Mouse (Mus musculus) liver, embryonic 11.5 days (tissue): ENCODE results near the gene Colec11. TPM values are rescaled to one million over a fixed set of nuclear protein-coding genes. Genes with fewer than 3 reads are reported as not detected.
A peak's percentile ranks its signal among the peaks of the same experiment; 100 is the strongest.

Experiments used
- ATAC-seq: fragments of 200-750 bp; cut with Nextera tagmentation; replicated peaks from 2 replicates; pipeline ENCODE4 v1.8.0; 2017; ENCODE audit warnings: moderate number of reproducible peaks, mild to moderate bottlenecking, moderate TSS enrichment, moderate library complexity; ENCODE audit not compliant: low FRiP score
- DNase-seq: peaks from one replicate; pipeline ENCODE4 v3.0.0-alpha.2; 2017; ENCODE audit warnings: low spot score
- H3K27ac ChIP-seq: fragments of 300-500 bp; sonication (generic); 2 replicates; pipeline ENCODE4 v1.5.1; 2014; ENCODE audit warnings: mild to moderate bottlenecking, low read depth, low read length, control low read depth
- H3K27me3 ChIP-seq: fragments of 300-500 bp; sonication (generic); replicated peaks from 2 replicates; pipeline ENCODE4 v1.6.1; 2014; ENCODE audit warnings: low read length, mixed read lengths; ENCODE audit not compliant: control insufficient read depth, insufficient read depth
- H3K36me3 ChIP-seq: fragments of 300-500 bp; sonication (generic); 2 replicates; pipeline ENCODE4 v1.6.1; 2014; ENCODE audit warnings: mild to moderate bottlenecking, low read length, moderate library complexity, mixed read lengths; ENCODE audit not compliant: control insufficient read depth, insufficient read depth
- H3K4me1 ChIP-seq: fragments of 300-500 bp; sonication (generic); replicated peaks from 2 replicates; pipeline ENCODE4 v1.6.1; 2014; ENCODE audit warnings: low read length, mixed read lengths; ENCODE audit not compliant: control insufficient read depth, insufficient read depth
- H3K4me2 ChIP-seq: fragments of 300-500 bp; sonication (generic); 2 replicates; pipeline ENCODE4 v1.6.1; 2014; ENCODE audit warnings: mild to moderate bottlenecking, control low read depth, moderate library complexity
- H3K4me3 ChIP-seq: fragments of 300-500 bp; sonication (generic); 2 replicates; pipeline ENCODE4 v1.5.1; 2014; ENCODE audit warnings: low read depth, low read length, control low read depth
- H3K9ac ChIP-seq: fragments of 300-500 bp; sonication (generic); 2 replicates; pipeline ENCODE4 v1.6.1; 2014; ENCODE audit warnings: low read depth, low read length, control low read depth
- H3K9me3 ChIP-seq: fragments of 300-500 bp; sonication (generic); 2 replicates; pipeline ENCODE4 v1.6.1; 2016; ENCODE audit warnings: low read length, inconsistent platforms, mixed read lengths; ENCODE audit not compliant: control insufficient read depth
- WGBS: fragments of 180-500 bp; shearing (Covaris S2); extraction: QIAGEN DNeasy Blood & Tissue Kit; methylation state at CpG from one replicate; pipeline ENCODE4 v1.1.7; 2014; 5-methylcytosine and 5-hydroxymethylcytosine counted together
- polyA plus RNA-seq: library from polyadenylated mRNA; unstranded; fragments of >200 nt; fragmentation: Nextera tagmentation; extraction: Ambion mirVana; gene quantifications from 2 replicates; pipeline ENCODE4 v1.2.1, GENCODE M21; 2014

Gene Colec11
- 24.2 and 24.3 TPM in 2 replicates for polyA plus RNA-seq

- Histone ChIP-seq H3K4me1 (peaks cover 25% of the 10 kb centered on the region), H3K9ac (peak within 1 kb of the TSS; percentile 23; the same call in 1 of the 2 replicates), H3K27me3 (no peaks in the 10 kb centered on the region), H3K4me2 (peak within 1 kb of the TSS; percentile 36), H3K27ac (peak within 1 kb of the TSS; percentile 4; the same call in 1 of the 2 replicates), H3K9me3 (no peaks in the 10 kb centered on the region), H3K36me3 (no peaks in the 10 kb centered on the region), H3K4me3 (peak within 1 kb of the TSS; percentile 14; the same call in 1 of the 2 replicates)
- DNase-seq = no peak
- WGBS = 17% methylated on average over 5 of the region's 5 CpGs
- peak; percentile 31; the same call in 1 of the 2 replicates for ATAC-seq
These were observed at the start of gene Colec11 for GRCm38 (mm10) chr12:28623195-28623594. Gene Colec11, minus strand, starts transcription at chr12:28623377.

- Histone ChIP-seq H3K4me3 (no peak overlapping the region), H3K27ac (no peak overlapping the region), H3K4me2 (no peak overlapping the region), H3K9ac (no peak overlapping the region), H3K36me3 (no peaks in the 10 kb centered on the region), H3K27me3 (no peaks in the 10 kb centered on the region), H3K4me1 (peaks cover 3% of the 10 kb centered on the region; the same call in 1 of the 2 replicates), H3K9me3 (no peaks in the 10 kb centered on the region)
- no peak for ATAC-seq
- DNase-seq = no peak
- 26% methylated on average over 8 of the region's 8 CpGs for WGBS
These were observed 44.1 kb upstream of the Colec11 start for GRCm38 (mm10) chr12:28667287-28667686.

- H3K4me1 ChIP-seq = peaks cover 3% of the 10 kb centered on the region; the same call in 1 of the 2 replicates
- no peak overlapping the region for H3K4me2 ChIP-seq
- H3K9me3 ChIP-seq = no peaks in the 10 kb centered on the region
- ATAC-seq (no peak), DNase-seq (no peak)
- H3K9ac ChIP-seq = no peak overlapping the region
- no peak overlapping the region for H3K27ac ChIP-seq
- H3K27me3 ChIP-seq = no peaks in the 10 kb centered on the region
- H3K36me3 ChIP-seq = no peaks in the 10 kb centered on the region
- H3K4me3 ChIP-seq = no peak overlapping the region
- WGBS = 63% methylated on average over 4 of the region's 4 CpGs
These were observed 43.6 kb upstream of the Colec11 start for GRCm38 (mm10) chr12:28666734-28667133.

GRCm38 (mm10) chr12:28662628-28663027, 39.5 kb upstream of the Colec11 start:
- 76% methylated on average over 4 of the region's 4 CpGs for WGBS
- H3K36me3 ChIP-seq = peaks cover 15% of the 10 kb centered on the region; the same call in 1 of the 2 replicates
- ATAC-seq (no peak), DNase-seq (no peak)
- H3K4me1 ChIP-seq = peaks cover 3% of the 10 kb centered on the region; the same call in 1 of the 2 replicates
- H3K9ac ChIP-seq = no peak overlapping the region
- H3K4me3 ChIP-seq = no peak overlapping the region
- no peaks in the 10 kb centered on the region for H3K27me3 ChIP-seq
- no peaks in the 10 kb centered on the region for H3K9me3 ChIP-seq
- H3K4me2 ChIP-seq = no peak overlapping the region
- no peak overlapping the region for H3K27ac ChIP-seq

GRCm38 (mm10) chr12:28649141-28650110, 26.2 kb upstream of the Colec11 start, which contains the start of gene Rnaseh1:
Gene Rnaseh1, plus strand, starts transcription at chr12:28649602.
- H3K4me3 ChIP-seq = peak within 1 kb of the TSS; percentile 76
- H3K4me2 ChIP-seq = peak within 1 kb of the TSS; percentile 68
- H3K27me3 ChIP-seq = no peaks in the 10 kb centered on the region
- 0 out of 2 replicates have a peak, but pooled peaks cover 2% of the 10 kb centered on the region for H3K36me3 ChIP-seq
- DNase-seq (peak; percentile 90), ATAC-seq (peak; percentile 94)
- peak within 1 kb of the TSS; percentile 76 for H3K9ac ChIP-seq
- H3K27ac ChIP-seq = no peak within 1 kb of the TSS
- H3K9me3 ChIP-seq = no peaks in the 10 kb centered on the region
- WGBS = 2% methylated on average over 52 of the region's 52 CpGs
- no peaks in the 10 kb centered on the region; the same call in 1 of the 2 replicates for H3K4me1 ChIP-seq

- no peak overlapping the region for H3K27ac ChIP-seq
- H3K27me3 ChIP-seq = 0 out of 2 replicates have a peak, but pooled peaks cover 2% of the 10 kb centered on the region
- H3K4me1 ChIP-seq = peaks cover 5% of the 10 kb centered on the region
- DNase-seq (no peak), ATAC-seq (no peak)
- no peak overlapping the region for H3K9ac ChIP-seq
- H3K36me3 ChIP-seq = peaks cover 6% of the 10 kb centered on the region
- 53% methylated on average over 2 of the region's 2 CpGs for WGBS
- no peaks in the 10 kb centered on the region for H3K9me3 ChIP-seq
- no peak overlapping the region for H3K4me3 ChIP-seq
- H3K4me2 ChIP-seq = no peak overlapping the region
These were observed 15.6 kb upstream of the Colec11 start for GRCm38 (mm10) chr12:28638778-28639177.

GRCm38 (mm10) chr12:28636543-28636942, 13.4 kb upstream of the Colec11 start:
- whole genome bisulfite sequencing = 67% methylated on average over 6 of the region's 6 CpGs
- peak overlapping the region; percentile 68 for H3K9ac ChIP-seq

GRCm38 (mm10) chr12:28635535-28636476, 12.6 kb upstream of the Colec11 start, which contains the start of gene Rps7:
Gene Rps7, minus strand, starts transcription at chr12:28635953.
- H3K36me3 ChIP-seq = peaks cover 35% of the 10 kb centered on the region
- H3K4me3 ChIP-seq = peak within 1 kb of the TSS; percentile 95
- DNase-seq (peak; percentile 88), ATAC-seq (peak; percentile 94)
- peak within 1 kb of the TSS; percentile 83 for H3K4me2 ChIP-seq
- H3K4me1 ChIP-seq = peaks cover 23% of the 10 kb centered on the region
- peak within 1 kb of the TSS; percentile 77 for H3K27ac ChIP-seq
- H3K9me3 ChIP-seq = no peaks in the 10 kb centered on the region
- H3K27me3 ChIP-seq = no peaks in the 10 kb centered on the region
- peak within 1 kb of the TSS; percentile 99 for H3K9ac ChIP-seq
- 3% methylated on average over 69 of the region's 69 CpGs for WGBS

More at GRCm38 (mm10) chr12:28636543-28636942, 13.4 kb upstream of the Colec11 start:
- DNase-seq (no peak), ATAC-seq (no peak)
- Histone ChIP-seq H3K9me3 (no peaks in the 10 kb centered on the region), H3K36me3 (peaks cover 28% of the 10 kb centered on the region), H3K27me3 (no peaks in the 10 kb centered on the region), H3K27ac (peak overlapping the region; percentile 77; the same call in 1 of the 2 replicates), H3K4me3 (peak overlapping the region; percentile 95), H3K4me2 (peak overlapping the region; percentile 63), H3K4me1 (peaks cover 23% of the 10 kb centered on the region)
